Mouse (Mus musculus): ENCODE measurements around the gene March5. TPM values are rescaled to one million over a fixed set of nuclear protein-coding genes. Genes with fewer than 3 reads are reported as not detected.

The March5 gene
- 173 and 175 TPM in 2 replicates for polyA plus RNA-seq (2014; fragmentation: Nextera tagmentation; extraction: Ambion mirVana)

- under 1% methylated on average over 86 of the region's 94 CpGs for WGBS
- Histone ChIP-seq H3K36me3 (replicated peaks; ENCODE audit: control insufficient read depth, insufficient read depth, low read depth, low read length) (no peaks in the 10 kb centered on the region; the same call in none of the 2 replicates), H3K4me2 (ENCODE audit: low read depth, low read length) (peak within 1 kb of the TSS; percentile 72), H3K9me3 (replicated peaks; ENCODE audit: control insufficient read depth, low read length) (no peaks in the 10 kb centered on the region), H3K4me1 (ENCODE audit: control insufficient read depth, insufficient read depth, low read length) (no peaks in the 10 kb centered on the region), H3K27me3 (ENCODE audit: control insufficient read depth, insufficient read depth, low read length) (no peaks in the 10 kb centered on the region), H3K9ac (replicated peaks; ENCODE audit: low read length) (peak within 1 kb of the TSS; percentile 98), H3K4me3 (ENCODE audit: low read depth, low read length) (peak within 1 kb of the TSS; percentile 100), H3K27ac (replicated peaks; ENCODE audit: low read depth, low read length) (peak within 1 kb of the TSS; percentile 85)
- ATAC-seq (replicated peaks; ENCODE audit: insufficient number of reproducible peaks, low FRiP score, low TSS enrichment, low read depth) (peak; percentile 98), DNase-seq (ENCODE audit: low spot score) (peak; percentile 91)
Observed at GRCm38 (mm10) chr19:37207303-37208175, at the start of gene March5. Gene March5 (plus strand): TSS chr19:37207543.

GRCm38 (mm10) chr19:37172096-37172495, 35.2 kb upstream of the March5 start:
- H3K27me3 ChIP-seq (ENCODE audit: control insufficient read depth, insufficient read depth, low read length): peaks cover 19% of the 10 kb centered on the region
- no peak for DNase-seq (ENCODE audit: low spot score)
- no peaks in the 10 kb centered on the region for H3K36me3 ChIP-seq (replicated peaks; ENCODE audit: control insufficient read depth, insufficient read depth, low read depth, low read length)
- H3K9ac ChIP-seq (replicated peaks; ENCODE audit: low read length): no peak overlapping the region
- 50% methylated on average over 1 of the region's 1 CpGs for WGBS
- no peak for ATAC-seq (replicated peaks; ENCODE audit: insufficient number of reproducible peaks, low FRiP score, low TSS enrichment, low read depth)
- H3K4me1 ChIP-seq (ENCODE audit: control insufficient read depth, insufficient read depth, low read length): no peaks in the 10 kb centered on the region
- no peaks in the 10 kb centered on the region for H3K9me3 ChIP-seq (replicated peaks; ENCODE audit: control insufficient read depth, low read length)
- H3K4me3 ChIP-seq (ENCODE audit: low read depth, low read length): no peak overlapping the region
- H3K4me2 ChIP-seq (ENCODE audit: low read depth, low read length): no peak overlapping the region
- no peak overlapping the region for H3K27ac ChIP-seq (replicated peaks; ENCODE audit: low read depth, low read length)

- H3K9me3 ChIP-seq (replicated peaks; ENCODE audit: control insufficient read depth, low read length): no peaks in the 10 kb centered on the region
- H3K9ac ChIP-seq (replicated peaks; ENCODE audit: low read length): no peak overlapping the region
- 65% methylated on average over 11 of the region's 11 CpGs for WGBS
- no peaks in the 10 kb centered on the region for H3K4me1 ChIP-seq (ENCODE audit: control insufficient read depth, insufficient read depth, low read length)
- DNase-seq (ENCODE audit: low spot score) (no peak), ATAC-seq (replicated peaks; ENCODE audit: insufficient number of reproducible peaks, low FRiP score, low TSS enrichment, low read depth) (no peak)
- no peak overlapping the region for H3K4me2 ChIP-seq (ENCODE audit: low read depth, low read length)
- H3K36me3 ChIP-seq (replicated peaks; ENCODE audit: control insufficient read depth, insufficient read depth, low read depth, low read length): no peaks in the 10 kb centered on the region
- peaks cover 20% of the 10 kb centered on the region for H3K27me3 ChIP-seq (ENCODE audit: control insufficient read depth, insufficient read depth, low read length)
- no peak overlapping the region for H3K27ac ChIP-seq (replicated peaks; ENCODE audit: low read depth, low read length)
- no peak overlapping the region for H3K4me3 ChIP-seq (ENCODE audit: low read depth, low read length)
Observed at GRCm38 (mm10) chr19:37172566-37173130, 34.7 kb upstream of the March5 start.

GRCm38 (mm10) chr19:37173331-37174115, 33.8 kb upstream of the March5 start:
- peak overlapping the region; percentile 100 for H3K4me2 ChIP-seq (ENCODE audit: low read depth, low read length)
- ATAC-seq (replicated peaks; ENCODE audit: insufficient number of reproducible peaks, low FRiP score, low TSS enrichment, low read depth) (no peak; the same call in 1 of the 2 replicates), DNase-seq (ENCODE audit: low spot score) (peak; percentile 40)
- H3K4me3 ChIP-seq (ENCODE audit: low read depth, low read length): peak overlapping the region; percentile 55
- no peaks in the 10 kb centered on the region for H3K9me3 ChIP-seq (replicated peaks; ENCODE audit: control insufficient read depth, low read length)
- no peak overlapping the region for H3K27ac ChIP-seq (replicated peaks; ENCODE audit: low read depth, low read length)
- no peaks in the 10 kb centered on the region for H3K36me3 ChIP-seq (replicated peaks; ENCODE audit: control insufficient read depth, insufficient read depth, low read depth, low read length)
- peaks cover 20% of the 10 kb centered on the region for H3K27me3 ChIP-seq (ENCODE audit: control insufficient read depth, insufficient read depth, low read length)
- H3K9ac ChIP-seq (replicated peaks; ENCODE audit: low read length): peak overlapping the region; percentile 57
- no peaks in the 10 kb centered on the region for H3K4me1 ChIP-seq (ENCODE audit: control insufficient read depth, insufficient read depth, low read length)
- WGBS: 23% methylated on average over 20 of the region's 20 CpGs

- WGBS: under 1% methylated on average over 70 of the region's 70 CpGs
- peak overlapping the region; percentile 100 for H3K4me2 ChIP-seq (ENCODE audit: low read depth, low read length)
- peak overlapping the region; percentile 55 for H3K4me3 ChIP-seq (ENCODE audit: low read depth, low read length)
- H3K27ac ChIP-seq (replicated peaks; ENCODE audit: low read depth, low read length): no peak overlapping the region
- peaks cover 20% of the 10 kb centered on the region for H3K27me3 ChIP-seq (ENCODE audit: control insufficient read depth, insufficient read depth, low read length)
- peak overlapping the region; percentile 57 for H3K9ac ChIP-seq (replicated peaks; ENCODE audit: low read length)
- peak; percentile 75 for ATAC-seq (replicated peaks; ENCODE audit: insufficient number of reproducible peaks, low FRiP score, low TSS enrichment, low read depth)
- no peaks in the 10 kb centered on the region for H3K4me1 ChIP-seq (ENCODE audit: control insufficient read depth, insufficient read depth, low read length)
- peak; percentile 58 for DNase-seq (ENCODE audit: low spot score)
- no peaks in the 10 kb centered on the region for H3K36me3 ChIP-seq (replicated peaks; ENCODE audit: control insufficient read depth, insufficient read depth, low read depth, low read length)
- H3K9me3 ChIP-seq (replicated peaks; ENCODE audit: control insufficient read depth, low read length): no peaks in the 10 kb centered on the region
Observed at GRCm38 (mm10) chr19:37174116-37174715, 33.1 kb upstream of the March5 start.

GRCm38 (mm10) chr19:37174716-37175435, 32.5 kb upstream of the March5 start:
- ATAC-seq (replicated peaks; ENCODE audit: insufficient number of reproducible peaks, low FRiP score, low TSS enrichment, low read depth) (peak; percentile 87), DNase-seq (ENCODE audit: low spot score) (peak; percentile 66)
- no peaks in the 10 kb centered on the region for H3K9me3 ChIP-seq (replicated peaks; ENCODE audit: control insufficient read depth, low read length)
- H3K4me1 ChIP-seq (ENCODE audit: control insufficient read depth, insufficient read depth, low read length): no peaks in the 10 kb centered on the region
- H3K9ac ChIP-seq (replicated peaks; ENCODE audit: low read length): peak overlapping the region; percentile 57
- peak overlapping the region; percentile 100 for H3K4me2 ChIP-seq (ENCODE audit: low read depth, low read length)
- under 1% methylated on average over 36 of the region's 36 CpGs for WGBS
- H3K27me3 ChIP-seq (ENCODE audit: control insufficient read depth, insufficient read depth, low read length): peaks cover 20% of the 10 kb centered on the region
- peak overlapping the region; percentile 55 for H3K4me3 ChIP-seq (ENCODE audit: low read depth, low read length)
- H3K27ac ChIP-seq (replicated peaks; ENCODE audit: low read depth, low read length): no peak overlapping the region
- H3K36me3 ChIP-seq (replicated peaks; ENCODE audit: control insufficient read depth, insufficient read depth, low read depth, low read length): no peaks in the 10 kb centered on the region

GRCm38 (mm10) chr19:37175436-37175805, 31.9 kb upstream of the March5 start:
- no peaks in the 10 kb centered on the region for H3K9me3 ChIP-seq (replicated peaks; ENCODE audit: control insufficient read depth, low read length)
- WGBS: 1% methylated on average over 12 of the region's 12 CpGs
- H3K27ac ChIP-seq (replicated peaks; ENCODE audit: low read depth, low read length): no peak overlapping the region
- no peaks in the 10 kb centered on the region for H3K36me3 ChIP-seq (replicated peaks; ENCODE audit: control insufficient read depth, insufficient read depth, low read depth, low read length)
- DNase-seq (ENCODE audit: low spot score) (no peak), ATAC-seq (replicated peaks; ENCODE audit: insufficient number of reproducible peaks, low FRiP score, low TSS enrichment, low read depth) (no peak)
- peak overlapping the region; percentile 100 for H3K4me2 ChIP-seq (ENCODE audit: low read depth, low read length)
- peaks cover 20% of the 10 kb centered on the region for H3K27me3 ChIP-seq (ENCODE audit: control insufficient read depth, insufficient read depth, low read length)
- no peaks in the 10 kb centered on the region for H3K4me1 ChIP-seq (ENCODE audit: control insufficient read depth, insufficient read depth, low read length)
- H3K4me3 ChIP-seq (ENCODE audit: low read depth, low read length): peak overlapping the region; percentile 55
- no peak overlapping the region for H3K9ac ChIP-seq (replicated peaks; ENCODE audit: low read length)
